Mouse (Mus musculus) A20 (cell line): ENCODE measurements around the gene Gm20696.

Experiments used
- DNase-seq: peaks from one replicate; pipeline ENCODE4 v3.0.0-alpha.2; 2011; ENCODE audit warnings: low read depth, low spot score

Gm20696 gene

GRCm38 (mm10) chr6:99572071-99572470 lies 94.5 kb downstream of the Gm20696 start:
- no peak for DNase-seq

GRCm38 (mm10) chr6:99566921-99567320 lies 99.7 kb downstream of the Gm20696 start:
- no peak for DNase-seq

- DNase-seq, result no peak
Measured at GRCm38 (mm10) chr6:99564766-99565165, 101.8 kb downstream of the Gm20696 start.

GRCm38 (mm10) chr6:99556950-99557349 lies 109.6 kb downstream of the Gm20696 start:
- no peak for DNase-seq

DNA sequence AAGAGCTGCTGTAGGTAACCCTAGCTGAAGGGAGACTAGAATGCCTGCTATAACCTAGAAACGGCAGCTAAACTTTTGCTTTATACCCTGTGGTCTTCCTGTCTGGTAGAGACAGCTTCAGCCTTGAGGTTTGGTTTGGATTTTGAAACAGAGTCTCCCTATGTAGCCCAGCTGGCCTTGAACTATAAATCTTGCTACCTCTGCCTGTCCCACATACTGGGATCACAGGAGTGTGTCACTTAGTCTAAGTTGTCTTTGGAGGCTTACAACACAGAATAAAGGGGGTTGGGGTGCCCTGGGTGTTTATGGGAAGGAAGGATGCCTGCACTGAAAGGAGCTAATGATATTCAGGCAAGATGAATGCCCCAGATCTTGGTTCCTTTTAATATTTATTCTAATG lies 113.8 kb downstream of the Gm20696 start:
- DNase-seq, result no peak

GRCm38 (mm10) chr6:99546416-99546815 lies 120.2 kb downstream of the Gm20696 start:
- no peak for DNase-seq

DNA sequence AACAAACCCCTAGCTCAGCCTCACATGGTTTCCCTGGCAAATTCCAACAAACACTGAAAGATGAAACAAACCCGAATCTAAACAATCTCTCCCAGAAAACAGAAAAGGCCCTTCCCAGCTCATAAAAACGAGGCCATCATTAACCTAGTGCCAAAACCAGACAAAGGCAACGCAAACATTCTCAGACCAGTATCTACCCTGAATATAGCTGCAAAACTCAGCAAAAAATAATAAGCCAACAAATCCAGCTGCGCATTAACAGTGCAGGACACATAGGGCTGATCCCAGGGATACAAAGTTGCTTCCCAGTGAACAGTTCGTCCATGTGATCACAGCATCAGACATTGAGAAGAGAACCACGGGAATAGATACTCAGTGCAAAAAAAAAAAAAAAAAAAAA lies 121.2 kb downstream of the Gm20696 start:
- no peak for DNase-seq

DNA sequence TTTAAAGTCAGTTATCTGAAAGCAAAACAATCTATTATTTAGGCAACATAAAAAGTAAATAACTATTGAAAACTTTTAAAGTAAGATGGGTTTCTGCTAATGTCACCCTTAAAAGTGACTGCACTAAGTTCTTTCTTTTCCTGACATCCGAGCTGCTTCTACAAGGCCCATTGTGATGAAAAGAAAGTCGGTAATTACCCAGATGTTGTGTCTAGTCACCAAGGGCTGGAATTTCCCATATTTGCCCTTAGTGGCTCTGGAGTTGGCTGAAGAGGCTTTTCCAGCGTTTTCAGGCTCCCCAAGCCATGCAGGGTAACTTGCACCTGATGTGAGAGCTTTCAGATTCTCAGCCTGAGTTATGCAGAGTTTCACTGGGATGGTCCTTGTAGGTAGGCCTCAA lies 125.5 kb downstream of the Gm20696 start:
- DNase-seq, result no peak

DNA sequence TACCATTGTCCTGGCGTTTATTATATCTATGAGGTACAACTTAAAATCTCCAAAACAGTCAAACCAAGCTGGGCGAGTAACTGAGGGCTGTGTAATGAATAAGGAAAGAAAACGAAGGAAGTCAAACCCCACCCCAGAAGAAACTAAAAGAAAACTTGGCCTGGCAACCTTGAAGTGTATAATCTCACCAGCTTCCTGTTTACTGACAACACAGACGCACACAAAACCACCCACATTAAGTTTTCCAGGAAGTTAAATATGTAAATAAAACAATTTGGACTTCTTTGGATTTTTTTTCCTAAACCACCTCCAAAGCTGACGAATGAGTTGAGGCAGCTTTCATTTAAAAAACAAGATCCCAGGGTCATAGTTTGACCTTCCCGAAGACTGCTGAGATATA lies 125.9 kb downstream of the Gm20696 start:
- no peak for DNase-seq

DNA sequence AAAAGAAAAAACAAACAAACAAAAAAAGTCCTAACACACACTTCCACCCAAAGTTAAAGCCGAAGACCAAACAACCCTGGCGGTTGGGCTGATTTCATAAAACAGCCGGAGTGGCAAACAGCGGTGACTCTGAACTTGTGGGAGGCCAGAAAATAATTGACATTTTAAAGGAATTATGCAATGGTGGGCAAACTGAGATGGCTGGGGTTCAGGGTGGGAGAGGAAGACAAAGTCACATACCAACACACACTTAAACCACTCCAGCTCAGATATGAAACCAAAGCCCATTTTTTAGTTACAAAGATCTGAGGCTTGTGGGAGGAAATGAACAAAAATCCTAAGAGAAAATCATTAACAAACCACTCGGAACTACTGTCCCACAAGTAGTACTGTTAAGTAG lies 126.5 kb downstream of the Gm20696 start:
- no peak for DNase-seq

- no peak for DNase-seq
Measured at GRCm38 (mm10) chr6:99538194-99538941, 128.2 kb downstream of the Gm20696 start.

- no peak for DNase-seq
Measured at GRCm38 (mm10) chr6:99534211-99534745, 132.3 kb downstream of the Gm20696 start.

DNA sequence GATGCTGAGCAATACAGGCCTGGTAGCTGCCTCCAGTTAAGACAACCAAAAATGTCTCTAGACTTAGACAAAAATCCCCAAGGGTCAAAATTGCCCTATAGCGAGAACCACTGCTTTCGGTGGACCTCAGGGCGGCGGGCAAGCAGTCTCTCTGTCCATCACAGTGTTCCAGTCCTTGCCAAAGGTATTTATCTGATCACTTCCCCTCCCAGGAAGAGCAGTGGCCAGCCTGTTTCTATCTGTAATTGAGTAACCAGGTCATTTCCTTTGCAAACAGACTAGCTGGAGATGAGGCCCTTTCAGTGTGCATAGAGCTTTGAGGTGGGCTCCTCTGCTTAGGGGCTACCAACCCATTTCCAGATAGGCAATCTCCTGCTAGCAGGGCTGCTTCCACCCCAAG lies 134.1 kb downstream of the Gm20696 start:
- no peak for DNase-seq

- no peak for DNase-seq
Measured at GRCm38 (mm10) chr6:99528972-99529371, 137.6 kb downstream of the Gm20696 start.

GRCm38 (mm10) chr6:99527457-99528105 lies 139.0 kb downstream of the Gm20696 start:
- DNase-seq, result no peak

DNA sequence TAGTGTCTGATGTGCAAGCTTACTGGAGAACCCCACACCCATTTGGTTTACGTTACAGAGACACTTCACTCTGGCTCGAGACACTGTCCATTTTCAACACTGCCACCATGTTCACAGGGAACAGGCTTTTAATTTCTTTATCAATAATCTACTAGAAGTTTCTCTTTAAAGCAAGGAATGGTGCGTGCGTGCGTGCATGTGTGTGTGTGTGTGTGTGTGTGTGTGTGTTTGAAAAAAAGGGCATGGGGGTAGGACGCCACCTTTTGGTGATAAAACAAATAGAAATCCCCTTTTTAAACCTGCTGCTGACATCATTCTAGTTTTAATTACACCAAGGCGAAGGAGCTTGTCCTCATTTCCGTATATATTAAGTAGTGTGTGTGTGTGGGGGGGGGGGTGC lies 141.2 kb downstream of the Gm20696 start:
- peak; percentile 71 for DNase-seq

DNA sequence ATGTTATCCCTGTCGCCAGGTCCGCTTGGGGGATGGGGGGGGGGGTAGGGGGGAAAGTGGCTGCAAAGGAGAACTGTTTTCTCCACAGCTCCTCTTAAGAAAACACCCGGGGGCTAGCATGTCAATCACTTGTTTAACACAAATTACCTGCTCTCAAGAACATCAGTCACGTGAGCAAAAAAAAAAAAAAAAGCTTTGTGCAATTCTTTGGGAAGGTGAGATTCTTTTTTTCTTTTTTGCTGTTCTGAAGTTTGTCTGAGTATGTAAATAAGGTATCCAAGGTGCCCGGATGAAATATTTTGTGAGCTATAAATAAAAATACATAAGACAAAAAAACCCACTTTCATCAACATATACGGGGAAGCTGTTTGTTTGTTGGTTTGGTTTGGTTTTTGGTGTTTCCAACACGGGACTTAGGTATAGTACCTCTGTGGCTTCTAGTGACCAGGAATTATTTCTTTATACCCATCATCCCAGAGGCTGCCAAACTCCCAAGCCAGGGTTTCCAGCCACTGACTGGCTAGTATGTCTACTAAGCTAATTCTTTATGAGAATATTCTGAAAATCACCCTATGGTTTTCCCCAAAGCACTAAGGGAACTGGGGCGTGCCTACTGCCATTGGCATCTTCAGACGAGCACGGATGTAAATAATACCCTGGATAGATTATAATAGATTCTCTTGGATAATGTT lies 142.8 kb downstream of the Gm20696 start:
- no peak for DNase-seq

- DNase-seq, result no peak
Measured at GRCm38 (mm10) chr6:99523109-99523632, 143.4 kb downstream of the Gm20696 start.

GRCm38 (mm10) chr6:99522359-99523108 lies 144.1 kb downstream of the Gm20696 start, which contains the start of gene Foxp1:
Gene Foxp1, minus strand, starts transcription at chr6:99522721.
- DNase-seq, result peak; percentile 96

DNA sequence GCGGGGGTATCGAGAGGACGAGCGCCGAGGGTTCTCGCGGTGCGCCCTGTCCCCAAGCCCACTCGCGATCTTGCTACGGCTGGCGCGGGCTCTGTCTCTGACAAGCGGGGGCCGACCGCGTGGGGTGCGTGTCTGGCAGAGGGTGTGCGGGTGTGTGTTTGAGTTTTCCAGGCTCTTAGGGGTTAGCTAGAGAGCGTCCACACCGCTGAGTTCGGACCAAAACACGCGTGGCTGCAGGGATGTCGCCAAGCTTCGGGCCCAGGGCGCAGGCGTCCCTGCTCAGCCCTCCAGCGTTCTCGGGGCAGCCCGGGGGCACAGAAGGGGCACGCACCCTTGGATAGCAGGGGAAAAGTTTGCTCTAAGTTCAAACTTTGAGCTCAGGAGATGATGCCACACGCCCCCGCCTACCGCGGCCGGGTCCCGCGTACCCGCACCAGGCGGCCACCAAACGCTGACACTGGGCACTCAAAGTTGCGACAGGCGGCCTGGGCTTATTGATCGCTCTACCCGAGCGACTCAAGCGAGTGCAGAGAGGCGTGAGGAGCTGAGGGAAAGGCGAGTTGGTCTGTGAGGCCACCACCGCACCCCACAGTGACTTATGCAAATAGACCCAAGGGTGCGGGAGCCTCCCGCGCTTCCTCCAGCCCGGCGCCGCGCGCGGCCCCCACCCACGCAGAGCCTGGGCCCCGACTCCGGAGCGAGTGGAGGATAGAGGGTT lies 144.8 kb downstream of the Gm20696 start:
- peak; percentile 83 for DNase-seq
